Mouse (Mus musculus) effector memory CD4-positive, alpha-beta T cell, adult 7 months (primary cell): Measurements from ENCODE around the gene Olfr1535. TPM values are rescaled to one million over a fixed set of nuclear protein-coding genes. Genes with fewer than 3 reads are reported as not detected.

Experiments
- polyA plus RNA-seq: library from polyadenylated mRNA; unstranded; fragments of 100-300 nt; shearing (Covaris generic); gene quantifications from one replicate; pipeline ENCODE4 v1.2.1, GENCODE M21; 2017

The Olfr1535 gene
- 0.35 TPM for polyA plus RNA-seq

DNA sequence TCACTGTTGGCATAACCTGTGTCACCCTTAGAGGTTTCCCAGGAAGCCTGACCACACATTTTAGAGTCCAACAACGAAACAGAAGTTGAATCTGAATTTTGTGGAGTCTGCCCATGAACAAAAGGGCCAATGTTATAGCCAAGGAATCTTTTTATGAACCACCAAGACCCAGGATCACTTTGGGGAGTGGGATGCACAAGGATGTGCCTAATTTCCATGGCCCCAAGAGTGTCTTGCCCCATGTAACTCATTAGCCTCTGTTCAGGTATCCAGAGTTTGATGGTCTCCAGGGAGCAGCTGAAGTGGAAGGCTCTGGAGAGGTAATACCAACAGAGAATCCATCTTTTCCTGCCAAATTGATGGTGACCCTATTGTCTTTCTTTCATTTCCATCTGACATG is at the start of gene Olfr1535:
Gene Olfr1535 (minus strand): TSS at position 101 of the 400 bp plus-strand sequence.

DNA sequence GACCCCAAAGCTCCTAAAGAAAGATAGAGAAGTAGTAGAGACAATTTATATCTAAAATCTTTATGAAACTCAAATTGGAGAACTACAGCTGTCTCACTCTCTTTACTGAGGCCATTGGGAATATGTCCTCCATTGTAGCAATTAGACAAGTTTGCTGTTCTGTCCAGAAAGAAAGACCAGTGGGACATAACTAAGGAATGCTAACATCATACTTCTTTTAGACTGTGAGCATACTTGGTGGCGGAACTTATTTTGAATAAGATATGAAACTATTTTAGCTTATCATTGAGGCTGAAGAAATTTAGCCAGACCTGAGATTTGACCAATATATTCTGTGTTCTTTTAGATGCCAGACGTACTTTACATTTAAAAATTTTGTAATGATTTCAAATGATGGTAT is 22.0 kb upstream of the Olfr1535 start, which contains the start of gene Olfr1364:
Gene Olfr1364 (minus strand): TSS at position 101 of the 400 bp plus-strand sequence.

DNA sequence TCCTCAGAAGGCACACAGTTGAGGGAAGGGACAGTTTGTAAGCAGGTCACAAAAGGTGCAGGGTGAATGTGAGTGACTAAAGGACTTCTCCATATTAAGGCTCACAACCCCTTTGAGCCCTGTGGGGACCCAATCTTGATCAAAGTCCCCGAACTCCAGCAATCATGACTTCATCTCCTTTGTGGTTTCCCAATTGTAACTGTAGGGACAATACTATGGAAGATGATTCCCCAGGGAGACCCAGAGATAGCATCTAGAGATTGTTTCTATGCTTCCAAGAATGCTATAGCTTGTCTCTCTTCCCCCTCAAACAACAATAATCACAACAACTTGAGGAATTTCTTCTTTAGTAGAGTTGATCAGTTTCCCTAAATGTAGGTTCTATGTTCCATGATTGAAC is 17.0 kb downstream of the Olfr1535 start, which contains the start of gene Olfr1366:
Gene Olfr1366 (minus strand): TSS at position 101 of the 400 bp plus-strand sequence.

DNA sequence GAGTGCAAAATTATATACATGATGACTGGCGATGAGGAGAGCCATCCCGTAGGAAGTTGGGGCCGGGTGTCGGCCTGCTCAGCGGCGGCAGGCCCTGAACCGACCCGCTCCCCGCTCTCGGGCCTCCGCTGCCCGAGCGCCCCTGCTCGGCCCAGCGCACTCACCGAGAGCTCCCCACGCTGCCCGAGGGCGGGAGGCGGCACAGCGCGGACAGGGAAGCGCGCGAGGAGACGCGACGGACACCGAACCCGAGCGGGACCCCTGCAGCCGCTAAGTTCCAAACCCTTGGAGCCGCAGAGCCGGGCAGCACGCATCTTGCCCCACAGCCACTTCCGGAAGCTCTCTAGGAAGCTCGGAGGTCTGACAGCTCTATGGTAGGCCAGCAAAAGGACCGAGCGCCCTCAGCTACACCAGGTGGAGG is 28.9 kb downstream of the Olfr1535 start, which contains the start of gene Zkscan8:
Gene Zkscan8 (minus strand): TSS at position 340 of the 421 bp plus-strand sequence.

Other genes starting within 250 kb of the Olfr1535 start
- gene Gpx6, start 247.8 kb downstream of the Olfr1535 start, polyA plus RNA-seq, result 0.57 TPM
- not detected for gene Olfr1367, start 213.0 kb downstream of the Olfr1535 start, polyA plus RNA-seq
- 3.7 TPM for gene Zscan12, start 197.1 kb downstream of the Olfr1535 start, polyA plus RNA-seq
- gene Zkscan3, start 157.1 kb downstream of the Olfr1535 start, polyA plus RNA-seq, result 36.5 TPM
- gene Pgbd1, start 118.8 kb downstream of the Olfr1535 start, polyA plus RNA-seq, result 0.39 TPM
- 7.8 TPM for gene Zscan26, start 106.2 kb downstream of the Olfr1535 start, polyA plus RNA-seq
- gene Nkapl, start 91.4 kb downstream of the Olfr1535 start, polyA plus RNA-seq, result not detected
- gene Zkscan4, start 81.0 kb downstream of the Olfr1535 start, polyA plus RNA-seq, result not detected
- gene Gm10065, start 80.5 kb downstream of the Olfr1535 start, polyA plus RNA-seq, result not detected
- gene AK157302, start 64.7 kb downstream of the Olfr1535 start, polyA plus RNA-seq, result 0.21 TPM
- 11.8 TPM for gene Gm11273, start 58.5 kb downstream of the Olfr1535 start, polyA plus RNA-seq
- 2.6 TPM for gene Zkscan8, start 28.8 kb downstream of the Olfr1535 start, polyA plus RNA-seq
- gene Olfr1366, start 17.1 kb downstream of the Olfr1535 start, polyA plus RNA-seq, result not detected
- gene Olfr1364, start 21.9 kb upstream of the Olfr1535 start, polyA plus RNA-seq, result not detected
- not detected for gene Olfr1362, start 54.1 kb upstream of the Olfr1535 start, polyA plus RNA-seq
- gene Olfr11, start 82.6 kb upstream of the Olfr1535 start, polyA plus RNA-seq, result not detected
- gene Olfr1361, start 103.5 kb upstream of the Olfr1535 start, polyA plus RNA-seq, result not detected
- 0.26 TPM for gene Olfr1360, start 117.5 kb upstream of the Olfr1535 start, polyA plus RNA-seq
- gene Olfr1359, start 138.2 kb upstream of the Olfr1535 start, polyA plus RNA-seq, result not detected
- gene Hist1h2bl, start 156.2 kb upstream of the Olfr1535 start, polyA plus RNA-seq, result not detected
- not detected for gene Hist1h2ai, start 156.5 kb upstream of the Olfr1535 start, polyA plus RNA-seq
- 3.6 TPM for gene Hist1h3h, start 157.8 kb upstream of the Olfr1535 start, polyA plus RNA-seq
- not detected for gene Hist1h2bm, start 162.2 kb upstream of the Olfr1535 start, polyA plus RNA-seq
- gene Hist1h4j, start 175.2 kb upstream of the Olfr1535 start, polyA plus RNA-seq, result 0.93 TPM
- gene Hist1h4k, start 190.6 kb upstream of the Olfr1535 start, polyA plus RNA-seq, result 15.4 TPM
- gene Hist1h2ak, start 193.9 kb upstream of the Olfr1535 start, polyA plus RNA-seq, result not detected
- gene Hist1h2bn, start 194.2 kb upstream of the Olfr1535 start, polyA plus RNA-seq, result not detected
- gene Hist1h1b, start 220.7 kb upstream of the Olfr1535 start, polyA plus RNA-seq, result not detected
- not detected for gene Hist1h3i, start 223.5 kb upstream of the Olfr1535 start, polyA plus RNA-seq
- not detected for gene Hist1h2an, start 227.3 kb upstream of the Olfr1535 start, polyA plus RNA-seq
- not detected for gene Hist1h2bp, start 227.6 kb upstream of the Olfr1535 start, polyA plus RNA-seq